Comparison of ENCODE assay signal across 14 mouse cellular contexts in genomic region chr14:79851231-79851630, GRCm38 (mm10).
DNase-seq lines count a peak whose midpoint lies in the region; ATAC-seq lines count a peak whose summit lies in the region.
"Had no signal": no experiment of that assay in that cellular context is flagged by ENCODE, and none has a peak within 500 bp of the region (broad histone marks: within the 10 kb centered on the region; RNA-seq: fewer than 3 reads in every experiment).

No protein-coding gene starts in this region.

- H3K4me3 ChIP-seq in kidney, embryonic 15.5 days (replicated peaks) = no peak overlapping the region
- H3K4me3 ChIP-seq in forebrain, embryonic 12.5 days (replicated peaks) = no peak overlapping the region
- H3K4me3 ChIP-seq in hindbrain, embryonic 14.5 days (replicated peaks; ENCODE audit: low read length) = no peak overlapping the region
- H3K4me3 ChIP-seq in neural tube, embryonic 14.5 days (ENCODE audit: low read depth, low read length) = no peak overlapping the region
- H3K4me3 ChIP-seq: limb, embryonic 12.5 days; megakaryocyte, embryonic 14.5 days; stomach, embryonic 15.5 days had no signal

- no peaks in the 10 kb centered on the region for H3K9me3 ChIP-seq in kidney, embryonic 15.5 days (replicated peaks)
- H3K9me3 ChIP-seq in forebrain, embryonic 12.5 days = no peaks in the 10 kb centered on the region
- H3K9me3 ChIP-seq in hindbrain, embryonic 14.5 days (ENCODE audit: control insufficient read depth, low read length) = no peaks in the 10 kb centered on the region
- H3K9me3 ChIP-seq in neural tube, embryonic 14.5 days (ENCODE audit: control insufficient read depth, low read length) = no peaks in the 10 kb centered on the region
- H3K9me3 ChIP-seq: limb, embryonic 12.5 days; stomach, embryonic 15.5 days had no signal

- H3K9ac ChIP-seq in kidney, embryonic 15.5 days = no peak overlapping the region
- no peak overlapping the region for H3K9ac ChIP-seq in forebrain, embryonic 12.5 days
- H3K9ac ChIP-seq in hindbrain, embryonic 14.5 days = no peak overlapping the region
- no peak overlapping the region for H3K9ac ChIP-seq in neural tube, embryonic 14.5 days (replicated peaks; ENCODE audit: low read depth, low read length)
- H3K9ac ChIP-seq: limb, embryonic 12.5 days; lung, embryonic 14.5 days; stomach, embryonic 15.5 days had no signal

- 60% methylated on average over 10 of the region's 10 CpGs for WGBS in kidney, embryonic 15.5 days
- WGBS in forebrain, embryonic 12.5 days = 53% methylated on average over 10 of the region's 10 CpGs
- 40% methylated on average over 10 of the region's 10 CpGs for WGBS in hindbrain, embryonic 14.5 days
- WGBS in neural tube, embryonic 14.5 days = 38% methylated on average over 10 of the region's 10 CpGs

- no peak overlapping the region for H3K27ac ChIP-seq in kidney, embryonic 15.5 days
- peak overlapping the region; percentile 53 for H3K27ac ChIP-seq in forebrain, embryonic 12.5 days
- peak overlapping the region; percentile 45 for H3K27ac ChIP-seq in hindbrain, embryonic 14.5 days
- peak overlapping the region; percentile 10; the same call in 1 of the 2 replicates for H3K27ac ChIP-seq in neural tube, embryonic 14.5 days (ENCODE audit: low read depth, low read length)
- H3K27ac ChIP-seq: limb, embryonic 12.5 days; stomach, embryonic 15.5 days had no signal

- no peaks in the 10 kb centered on the region for H3K36me3 ChIP-seq in kidney, embryonic 15.5 days
- no peaks in the 10 kb centered on the region for H3K36me3 ChIP-seq in forebrain, embryonic 12.5 days (replicated peaks)
- H3K36me3 ChIP-seq in hindbrain, embryonic 14.5 days (replicated peaks; ENCODE audit: control insufficient read depth, insufficient read depth) = no peaks in the 10 kb centered on the region
- H3K36me3 ChIP-seq in neural tube, embryonic 14.5 days (ENCODE audit: control insufficient read depth, insufficient read depth, low read length) = no peaks in the 10 kb centered on the region
- H3K36me3 ChIP-seq: limb, embryonic 12.5 days; stomach, embryonic 15.5 days had no signal

- H3K4me1 ChIP-seq in kidney, embryonic 15.5 days = peaks cover 9% of the 10 kb centered on the region; the same call in 1 of the 2 replicates
- H3K4me1 ChIP-seq in forebrain, embryonic 12.5 days = peaks cover 28% of the 10 kb centered on the region
- H3K4me1 ChIP-seq in hindbrain, embryonic 14.5 days (replicated peaks; ENCODE audit: control insufficient read depth, insufficient read depth, low read length) = peaks cover 19% of the 10 kb centered on the region
- H3K4me1 ChIP-seq in neural tube, embryonic 14.5 days (ENCODE audit: control insufficient read depth, insufficient read depth, low read length) = peaks cover 5% of the 10 kb centered on the region; the same call in 1 of the 2 replicates
- H3K4me1 ChIP-seq: megakaryocyte, embryonic 14.5 days; stomach, embryonic 15.5 days had no signal

- 0 out of 2 replicates have a peak, but pooled peaks have one; percentile 52 for ATAC-seq in kidney, embryonic 15.5 days (replicated peaks; ENCODE audit: low FRiP score)
- peak; percentile 54; the same call in 1 of the 2 replicates for ATAC-seq in forebrain, embryonic 12.5 days (ENCODE audit: low FRiP score)
- ATAC-seq in hindbrain, embryonic 14.5 days (ENCODE audit: low FRiP score) = peak; percentile 66; the same call in 1 of the 2 replicates
- ATAC-seq in neural tube, embryonic 14.5 days (ENCODE audit: low read depth) = peak; percentile 45; the same call in 1 of the 2 replicates
- ATAC-seq in granulocyte monocyte progenitor cell, adult 5-6 weeks (replicated peaks; ENCODE audit: poor library complexity, severe bottlenecking) = no peak

- no peaks in the 10 kb centered on the region for H3K27me3 ChIP-seq in kidney, embryonic 15.5 days
- H3K27me3 ChIP-seq in forebrain, embryonic 12.5 days = no peaks in the 10 kb centered on the region
- no peaks in the 10 kb centered on the region for H3K27me3 ChIP-seq in hindbrain, embryonic 14.5 days (ENCODE audit: control insufficient read depth, insufficient read depth, low read length)
- H3K27me3 ChIP-seq in neural tube, embryonic 14.5 days (ENCODE audit: control insufficient read depth, insufficient read depth, low read length) = no peaks in the 10 kb centered on the region
- H3K27me3 ChIP-seq: limb, embryonic 12.5 days; megakaryocyte, embryonic 14.5 days; stomach, embryonic 15.5 days had no signal

- no peak overlapping the region; the same call in 1 of the 2 replicates for H3K4me2 ChIP-seq in kidney, embryonic 15.5 days
- no peak overlapping the region for H3K4me2 ChIP-seq in forebrain, embryonic 12.5 days
- H3K4me2 ChIP-seq in hindbrain, embryonic 14.5 days (replicated peaks) = no peak overlapping the region
- H3K4me2 ChIP-seq in neural tube, embryonic 14.5 days (ENCODE audit: low read depth, low read length) = no peak overlapping the region
- H3K4me2 ChIP-seq: limb, embryonic 12.5 days; lung, embryonic 14.5 days; stomach, embryonic 15.5 days had no signal

- DNase-seq in kidney, postnatal 14 days = no peak
- peak; percentile 52 for DNase-seq in hindbrain, embryonic 14.5 days (ENCODE audit: low spot score)
- DNase-seq in adrenal gland, adult 2 months = no peak
- DNase-seq: heart, adult 18-20 months; heart, postnatal 10 days; lung, embryonic 14.5 days; thymus, postnatal 4 days had no signal
